Mouse (Mus musculus) splenic B cell, adult 2 months (primary cell): ENCODE data around the gene Rhoj.
"Not testable (repeated sequence)": the region's sequence is repeated elsewhere in the genome, so short reads cannot be mapped to it uniquely, and the experiment has no call there.

Experiments
- DNase-seq: peaks from one replicate; pipeline ENCODE4 v3.0.0-alpha.2; 2011; ENCODE audit warnings: low read depth, low spot score
- H3K27me3 ChIP-seq: 2 replicates; pipeline ENCODE4 v1.6.1; 2012; ENCODE audit warnings: mild to moderate bottlenecking, low read length, moderate library complexity, mixed read lengths; ENCODE audit not compliant: control insufficient read depth, poor library complexity, insufficient read depth, severe bottlenecking
- H3K36me3 ChIP-seq: 2 replicates; pipeline ENCODE4 v1.6.1; 2012; ENCODE audit warnings: mild to moderate bottlenecking, low read length, moderate library complexity, mixed read lengths; ENCODE audit not compliant: control insufficient read depth, poor library complexity, insufficient read depth, severe bottlenecking

Gene Rhoj

DNA sequence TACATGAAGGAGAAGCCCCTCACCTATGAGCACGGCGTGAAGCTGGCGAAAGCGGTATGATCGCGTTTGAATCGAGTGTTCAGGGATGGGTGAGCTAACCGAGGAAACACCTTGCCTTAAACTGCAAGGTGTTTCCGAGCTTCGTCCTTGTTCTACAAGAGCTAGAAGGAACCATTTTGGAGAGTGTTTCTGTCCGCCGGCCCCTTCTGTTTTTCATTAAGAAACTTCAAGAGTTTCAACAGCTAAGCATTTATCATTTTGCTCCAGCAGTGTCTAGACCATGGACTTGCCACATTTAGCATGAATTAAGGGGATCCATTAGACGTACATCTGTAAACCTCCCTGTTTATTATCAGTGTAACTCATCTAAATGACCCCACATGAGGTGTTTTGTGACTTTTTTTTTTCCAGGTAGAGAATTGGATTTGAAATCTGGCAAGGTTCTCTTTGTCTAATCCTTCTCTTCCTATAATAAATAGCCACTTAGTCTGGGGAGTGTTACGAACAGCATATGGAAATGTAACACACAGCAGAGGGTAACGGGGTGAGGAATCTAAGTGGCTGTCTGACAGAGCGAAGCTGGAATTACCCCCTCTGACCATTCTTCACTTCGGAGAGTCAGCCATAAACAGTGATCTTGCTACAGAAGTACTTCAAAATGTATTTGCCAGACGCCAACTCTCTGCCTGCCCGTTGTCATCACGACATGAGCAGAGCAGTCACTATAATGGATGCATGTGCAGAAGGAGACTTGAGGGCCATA, 86.1 kb downstream of the Rhoj start:
- Histone ChIP-seq H3K27me3 (no peaks in the 10 kb centered on the region), H3K36me3 (no peaks in the 10 kb centered on the region)
- no peak for DNase-seq

DNA sequence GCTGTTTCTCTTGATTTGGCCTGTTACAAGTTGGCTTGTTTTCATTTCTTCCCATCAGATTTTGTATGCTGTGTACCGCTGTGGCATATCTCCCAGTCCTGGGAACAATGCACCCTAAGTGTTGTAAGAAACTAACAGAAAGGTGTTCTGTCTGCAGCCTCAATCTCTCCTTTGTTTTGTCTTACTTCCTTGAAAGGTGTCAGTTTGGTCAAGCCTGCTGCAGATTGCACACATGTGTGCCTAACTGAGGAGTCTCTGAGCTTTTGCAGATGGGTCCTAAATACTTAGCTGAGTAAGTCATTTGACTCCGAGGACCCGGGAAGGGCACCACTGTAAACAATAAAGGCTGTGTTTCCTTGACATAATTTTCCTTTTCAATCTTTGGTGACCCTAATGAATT, 88.5 kb downstream of the Rhoj start:
- Histone ChIP-seq H3K36me3 (no peaks in the 10 kb centered on the region), H3K27me3 (no peaks in the 10 kb centered on the region)
- no peak for DNase-seq

DNA sequence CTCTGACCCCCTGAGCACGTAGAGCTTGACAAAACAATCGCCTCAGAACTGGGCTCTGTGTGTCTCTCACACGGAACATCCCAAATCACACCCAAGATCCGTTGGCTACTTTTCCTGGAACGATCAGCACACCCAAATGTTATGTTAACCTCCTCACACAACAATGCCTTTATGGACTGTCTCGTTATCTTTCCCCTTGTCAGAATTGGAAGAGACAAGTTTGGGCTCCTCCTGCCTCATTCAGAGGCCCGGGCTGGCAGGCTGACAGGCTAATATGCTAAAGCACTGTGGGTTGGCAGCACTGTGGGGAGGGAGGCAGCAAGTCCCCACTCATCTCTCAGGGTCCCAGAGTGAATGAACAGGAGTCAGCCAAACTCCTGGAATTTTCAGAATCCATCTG, 89.0 kb downstream of the Rhoj start:
- no peak for DNase-seq

DNA sequence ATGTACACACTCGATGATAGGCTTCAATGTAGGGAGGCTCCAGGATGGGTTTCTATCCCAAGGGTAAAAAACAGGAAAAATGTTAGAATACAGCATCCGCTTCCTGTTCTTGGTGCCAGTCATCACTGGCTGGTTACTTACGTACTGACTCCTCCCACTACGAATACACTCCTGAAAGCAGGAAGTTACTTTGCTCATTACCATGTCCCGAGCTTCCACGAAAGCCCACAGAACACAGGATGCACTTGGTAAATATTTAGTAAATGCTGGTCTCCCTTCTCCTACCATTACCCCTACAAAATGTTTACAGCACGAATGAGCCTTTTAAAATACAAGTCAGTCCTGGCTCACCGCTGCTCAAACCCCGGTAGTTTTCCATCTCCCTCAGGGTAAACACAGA, 104.8 kb downstream of the Rhoj start:
- Histone ChIP-seq H3K36me3 (no peaks in the 10 kb centered on the region), H3K27me3 (no peaks in the 10 kb centered on the region)
- peak; percentile 16 for DNase-seq

More for the DNA sequence above, 89.0 kb downstream of the Rhoj start:
- Histone ChIP-seq H3K27me3 (no peaks in the 10 kb centered on the region), H3K36me3 (no peaks in the 10 kb centered on the region)

DNA sequence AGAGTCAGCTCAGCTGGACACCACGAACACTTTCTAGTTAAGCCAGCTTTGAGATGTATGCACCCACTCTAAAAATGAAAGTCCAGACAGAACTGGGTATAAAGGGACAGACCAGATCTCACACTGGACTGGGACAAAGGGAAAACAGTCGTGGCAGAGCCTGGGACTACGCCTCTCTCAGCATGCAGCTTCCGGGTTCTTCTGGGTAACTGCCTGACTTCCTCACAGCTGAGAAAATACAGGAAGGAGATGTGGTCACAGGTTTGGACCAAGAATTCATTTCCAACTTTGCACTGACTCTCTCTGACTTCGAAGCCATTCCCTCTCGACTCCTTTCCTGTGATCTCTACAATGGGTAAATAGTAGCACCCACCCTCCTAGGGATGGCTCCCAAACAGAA, 106.9 kb downstream of the Rhoj start:
- H3K36me3 ChIP-seq, result no peaks in the 10 kb centered on the region
- no peak for DNase-seq
- H3K27me3 ChIP-seq, result no peaks in the 10 kb centered on the region

DNA sequence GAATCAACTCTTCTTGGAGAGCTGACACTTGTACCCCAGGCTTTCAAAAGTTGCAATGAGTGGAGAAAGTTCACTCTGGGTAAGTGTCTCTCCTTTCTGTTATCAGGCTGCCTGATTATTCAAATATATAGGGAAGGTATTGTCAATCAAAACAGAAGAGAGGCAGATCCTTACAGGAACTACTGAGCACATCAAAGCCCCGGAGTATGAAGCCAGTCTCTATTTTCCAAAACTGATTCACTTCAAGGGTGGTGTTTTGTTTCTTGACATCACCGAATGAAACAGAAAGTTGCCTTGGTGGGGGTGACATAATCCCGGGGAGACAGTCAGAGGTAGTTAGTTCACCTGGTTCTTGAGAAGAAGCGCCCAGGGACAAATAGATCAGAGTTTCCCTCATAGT, 108.6 kb downstream of the Rhoj start, which contains the start of gene Gphb5:
Gene Gphb5, minus strand, starts transcription at position 101 of the 400 bp plus-strand sequence.
- DNase-seq, result no peak
- Histone ChIP-seq H3K36me3 (no peaks in the 10 kb centered on the region), H3K27me3 (no peaks in the 10 kb centered on the region)

DNA sequence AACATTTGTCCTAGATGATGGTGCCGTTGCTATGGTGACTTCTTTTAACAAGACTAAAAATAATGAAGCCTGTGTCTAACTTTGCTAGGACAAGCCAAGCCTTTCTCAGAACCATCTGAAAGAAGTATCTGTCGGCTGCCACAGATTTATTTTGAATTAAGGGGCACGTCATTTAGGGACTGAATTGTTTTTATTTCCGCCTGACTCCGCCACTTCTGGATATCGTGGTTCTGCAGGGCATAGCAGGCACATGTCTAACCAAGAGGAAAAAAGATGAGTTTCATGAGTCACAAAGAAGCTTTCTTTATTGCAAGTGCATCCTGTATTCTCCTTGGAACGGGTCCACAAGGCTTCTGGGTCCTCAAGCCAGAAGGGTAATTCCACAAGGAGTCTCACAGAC, 116.2 kb downstream of the Rhoj start:
- no peaks in the 10 kb centered on the region for H3K36me3 ChIP-seq
- H3K27me3 ChIP-seq, result no peaks in the 10 kb centered on the region
- no peak for DNase-seq

DNA sequence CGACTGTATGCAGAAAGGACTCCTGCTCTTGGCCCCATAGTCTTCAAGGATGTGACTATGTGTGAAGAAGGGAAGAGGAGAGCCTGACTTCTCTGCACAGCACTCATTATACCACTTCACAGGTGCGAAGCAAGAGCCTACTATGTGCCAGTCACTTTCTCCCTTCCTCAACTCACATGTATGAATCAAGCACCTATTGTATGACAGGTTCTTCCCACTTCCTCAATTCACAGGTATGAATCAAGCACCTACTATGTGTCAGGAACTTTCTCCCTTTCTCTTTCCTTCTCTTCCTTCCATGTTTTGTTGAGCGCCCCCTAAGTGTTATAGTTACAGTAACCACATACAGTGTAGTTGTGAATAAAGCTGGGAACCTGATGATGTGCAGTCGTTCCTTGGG, 116.7 kb downstream of the Rhoj start:
- no peak for DNase-seq
- Histone ChIP-seq H3K36me3 (no peaks in the 10 kb centered on the region), H3K27me3 (no peaks in the 10 kb centered on the region)

DNA sequence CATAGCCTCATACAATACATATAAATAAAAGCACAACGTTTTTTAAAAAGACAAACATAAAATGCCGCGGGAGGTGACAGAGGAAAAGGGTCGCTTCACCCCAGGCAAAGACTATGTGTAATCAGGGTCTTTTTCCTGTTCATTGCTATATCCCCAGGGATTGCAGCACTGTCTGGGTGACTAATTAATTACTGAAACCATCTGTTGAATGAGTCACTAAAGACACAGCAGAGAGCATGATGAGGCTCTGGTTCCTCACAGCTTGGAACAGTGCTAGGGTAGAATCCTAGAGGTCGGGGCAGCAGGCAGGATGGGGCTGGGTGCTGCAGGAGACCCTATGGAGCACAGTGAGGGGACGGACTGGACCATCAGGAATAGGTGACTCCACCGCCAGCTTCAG, 117.8 kb downstream of the Rhoj start:
- H3K27me3 ChIP-seq, result no peaks in the 10 kb centered on the region
- no peaks in the 10 kb centered on the region for H3K36me3 ChIP-seq
- no peak for DNase-seq

DNA sequence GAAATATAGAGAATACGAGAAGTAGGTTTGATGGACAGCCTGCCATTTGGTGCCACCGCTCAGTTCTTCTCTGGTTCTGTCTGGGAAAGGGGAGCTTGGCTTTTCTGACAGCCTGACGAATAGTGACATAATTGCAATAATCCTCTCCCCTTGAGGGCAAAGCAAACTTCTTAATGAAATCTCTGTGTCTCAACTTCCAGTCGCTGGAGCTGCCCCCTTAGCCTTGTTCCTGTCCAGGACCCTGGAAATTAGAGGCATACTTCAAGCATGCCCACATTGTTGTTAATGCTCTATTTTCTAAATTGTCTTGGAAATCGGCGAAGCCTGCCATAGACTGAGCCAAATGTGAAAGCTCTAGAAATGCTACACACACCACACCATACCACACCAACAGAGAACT, 120.6 kb downstream of the Rhoj start:
- no peak for DNase-seq
- H3K27me3 ChIP-seq, result no peaks in the 10 kb centered on the region
- H3K36me3 ChIP-seq, result no peaks in the 10 kb centered on the region

DNA sequence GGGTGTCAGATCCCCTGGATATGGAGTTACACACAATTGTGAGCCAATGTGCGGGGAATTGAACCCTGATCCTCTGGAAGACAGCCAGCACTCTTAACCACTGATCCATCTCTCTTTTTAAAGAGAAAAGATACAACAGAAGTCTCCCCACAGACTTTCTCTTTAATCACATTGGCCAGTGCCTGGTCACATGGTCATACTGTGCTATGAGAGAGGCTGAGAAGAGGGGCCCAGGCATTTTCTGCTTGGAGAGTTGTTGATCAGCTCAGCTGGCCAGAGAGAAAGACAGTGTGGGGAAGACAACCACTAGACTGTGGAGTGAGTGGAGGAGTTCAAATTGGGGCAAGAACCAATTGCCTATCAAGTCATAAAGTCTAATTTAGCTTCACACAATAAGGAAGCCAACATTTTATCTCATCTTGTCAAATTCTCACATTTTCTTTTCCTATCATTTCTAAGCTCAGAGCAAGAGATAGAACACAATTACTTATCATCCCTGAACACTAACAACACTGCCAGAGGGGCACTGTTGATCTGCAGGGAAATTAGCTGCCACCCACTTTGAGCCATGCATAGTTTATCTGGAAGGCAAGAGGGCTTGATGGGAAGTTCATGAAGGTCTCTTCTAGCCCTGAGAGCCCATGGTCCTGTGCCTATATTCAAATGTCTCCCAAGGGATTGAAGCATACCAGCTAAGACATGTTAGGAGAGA, 121.7 kb downstream of the Rhoj start:
- H3K36me3 ChIP-seq, result no peaks in the 10 kb centered on the region
- no peaks in the 10 kb centered on the region for H3K27me3 ChIP-seq
- DNase-seq, result no peak

DNA sequence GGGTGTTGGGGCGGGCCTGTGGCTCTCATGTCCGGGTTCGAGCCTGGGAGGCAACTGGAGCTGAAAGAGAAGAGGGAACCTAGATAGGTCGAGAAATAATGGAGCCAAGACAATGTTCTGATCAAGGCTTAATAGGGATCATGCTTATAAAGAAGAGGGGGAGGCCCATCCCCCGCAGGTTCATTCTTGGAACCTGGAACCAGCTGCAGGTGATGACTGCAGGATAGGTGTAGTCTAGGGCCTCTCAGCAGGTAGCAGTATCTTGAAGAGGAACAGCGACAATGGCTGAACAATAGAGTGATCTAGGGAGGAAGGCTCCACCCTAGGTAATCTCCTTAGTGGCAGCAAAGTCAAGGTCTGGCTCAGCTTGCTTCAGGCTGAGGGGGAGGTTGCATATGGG, 124.3 kb downstream of the Rhoj start:
- H3K27me3 ChIP-seq, H3K36me3 ChIP-seq, DNase-seq: not testable (repeated sequence)

DNA sequence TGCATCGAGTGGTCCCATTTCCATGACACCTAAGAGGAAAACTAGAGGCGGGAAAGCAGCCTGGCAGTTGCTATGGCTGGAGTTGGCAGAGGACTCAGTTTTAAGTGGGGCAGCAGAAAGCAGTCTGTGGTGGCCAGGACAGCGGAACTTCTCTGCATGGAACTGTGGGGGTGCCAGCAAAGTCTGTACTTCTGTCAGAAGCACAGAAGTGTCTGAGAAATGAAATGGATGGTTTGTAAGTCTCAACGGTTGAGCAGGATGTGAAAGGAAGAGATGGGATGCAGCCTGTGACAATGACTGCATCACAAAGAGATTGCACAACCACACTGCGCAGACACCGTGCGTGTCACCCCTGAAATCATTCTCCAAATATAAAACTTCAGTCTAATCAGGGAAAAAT, 138.1 kb downstream of the Rhoj start:
- H3K36me3 ChIP-seq, result 0 out of 2 replicates have a peak, but pooled peaks cover 2% of the 10 kb centered on the region
- DNase-seq, result no peak
- H3K27me3 ChIP-seq, result no peaks in the 10 kb centered on the region

DNA sequence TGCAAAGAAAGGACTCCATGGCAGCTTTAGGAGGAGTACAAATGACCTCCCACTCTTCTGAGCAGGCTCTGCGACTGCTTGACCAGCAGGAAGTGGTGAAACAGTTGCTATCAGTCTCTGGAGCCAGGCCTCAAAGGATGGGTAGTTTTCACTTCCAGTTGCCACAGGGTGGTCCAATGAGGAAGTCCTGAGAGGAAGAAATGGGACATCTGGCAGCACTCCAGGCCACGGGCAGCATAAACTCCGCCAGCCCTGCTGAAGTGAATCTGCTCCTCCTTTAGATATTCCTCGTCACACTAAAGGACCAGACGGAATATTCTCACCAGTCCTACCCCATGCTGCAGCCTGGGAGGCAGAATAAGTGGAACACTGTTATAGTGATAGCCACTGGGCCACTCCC, 140.8 kb downstream of the Rhoj start:
- no peak for DNase-seq
- Histone ChIP-seq H3K27me3 (no peaks in the 10 kb centered on the region), H3K36me3 (peaks cover 6% of the 10 kb centered on the region)

DNA sequence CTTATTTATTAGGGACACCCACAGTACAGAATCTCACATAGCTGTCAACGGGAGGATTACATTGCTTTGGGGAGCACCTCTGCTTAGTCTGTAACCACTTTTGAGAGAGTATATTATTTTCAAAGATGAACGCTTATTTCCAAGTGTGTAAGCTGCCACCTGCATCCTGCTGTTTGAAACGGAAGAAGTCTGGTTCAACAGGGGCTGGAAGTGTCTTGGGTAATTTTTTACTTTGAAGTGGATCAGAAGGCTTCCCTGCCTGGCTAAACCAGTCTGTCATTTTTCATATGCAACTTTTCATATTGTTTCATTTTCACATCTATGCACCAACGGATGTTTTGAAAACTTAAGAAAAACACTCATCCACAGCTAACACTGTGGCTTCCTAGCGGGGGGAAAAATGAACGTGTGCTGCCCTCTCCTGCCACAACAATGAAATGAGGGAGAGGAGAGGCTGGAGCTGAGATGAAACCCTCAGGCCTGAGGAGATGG, 141.4 kb downstream of the Rhoj start:
- peak; percentile 21 for DNase-seq
- Histone ChIP-seq H3K27me3 (no peaks in the 10 kb centered on the region), H3K36me3 (peaks cover 6% of the 10 kb centered on the region)
